Mouse (Mus musculus): ENCODE results near the gene Gtsf2. TPM values are rescaled to one million over a fixed set of nuclear protein-coding genes. Genes with fewer than 3 reads are reported as not detected.

Gene Gtsf2
- total and polyA plus RNA-seq, 2 experiments from 2014 or later, result not detected

GRCm38 (mm10) chr15:103393577-103393976 lies 54.7 kb downstream of the Gtsf2 start:
- Histone ChIP-seq H3K4me1 (ENCODE audit: insufficient read depth) (no peaks in the 10 kb centered on the region), H3K9me3 (ENCODE audit: low read length) (no peaks in the 10 kb centered on the region), H3K27ac (ENCODE audit: low read depth, low read length) (no peak overlapping the region), H3K4me3 (ENCODE audit: low read depth, low read length) (no peak overlapping the region), H3K4me2 (ENCODE audit: low read depth) (no peak overlapping the region), H3K36me3 (ENCODE audit: insufficient read depth) (no peaks in the 10 kb centered on the region), H3K27me3 (ENCODE audit: insufficient read depth, low read length) (no peaks in the 10 kb centered on the region), H3K9ac (no peak overlapping the region)
- TF ChIP-seq CTCF (IDR thresholded peaks at IDR 0.05; ENCODE audit: low read depth), result no peak
- ATAC-seq, result no peak
- DNase-seq, result no peak

Other genes starting within 250 kb of the Gtsf2 start
- gene Cbx5, start 208.7 kb downstream of the Gtsf2 start, total RNA-seq (2014; rRNA removed), result 139 and 181 TPM in 2 replicates
- gene Cbx5, start 208.7 kb downstream of the Gtsf2 start, polyA plus RNA-seq (2015; fragmentation: Nextera tagmentation; extraction: Ambion mirVana), result 74.1 and 90.4 TPM in 2 replicates
- gene Hnrnpa1, start 208.0 kb downstream of the Gtsf2 start, total RNA-seq (2014; rRNA removed), result 205 and 270 TPM in 2 replicates
- gene Hnrnpa1, start 208.0 kb downstream of the Gtsf2 start, polyA plus RNA-seq (2015; fragmentation: Nextera tagmentation; extraction: Ambion mirVana), result 653 and 670 TPM in 2 replicates
- gene Nfe2, start 190.1 kb downstream of the Gtsf2 start, total RNA-seq (2014; rRNA removed), result 0.85 and 1.6 TPM in 2 replicates
- 0.30 and 0.34 TPM in 2 replicates for gene Nfe2, start 190.1 kb downstream of the Gtsf2 start, polyA plus RNA-seq (2015; fragmentation: Nextera tagmentation; extraction: Ambion mirVana)
- gene Copz1, start 175.8 kb downstream of the Gtsf2 start, total RNA-seq (2014; rRNA removed), result 120 and 147 TPM in 2 replicates
- 209 and 217 TPM in 2 replicates for gene Copz1, start 175.8 kb downstream of the Gtsf2 start, polyA plus RNA-seq (2015; fragmentation: Nextera tagmentation; extraction: Ambion mirVana)
- gene Gpr84, start 137.9 kb downstream of the Gtsf2 start, total RNA-seq (2014; rRNA removed), result 0.29 and 0.54 TPM in 2 replicates
- 0.31 and 0.33 TPM in 2 replicates for gene Gpr84, start 137.9 kb downstream of the Gtsf2 start, polyA plus RNA-seq (2015; fragmentation: Nextera tagmentation; extraction: Ambion mirVana)
- 11.6 and 13.0 TPM in 2 replicates for gene Zfp385a, start 108.4 kb downstream of the Gtsf2 start, total RNA-seq (2014; rRNA removed)
- gene Zfp385a, start 108.4 kb downstream of the Gtsf2 start, polyA plus RNA-seq (2015; fragmentation: Nextera tagmentation; extraction: Ambion mirVana), result 20.5 and 21.3 TPM in 2 replicates
- gene Itga5, start 81.7 kb downstream of the Gtsf2 start, total RNA-seq (2014; rRNA removed), result 2.2 and 3.2 TPM in 2 replicates
- gene Itga5, start 81.7 kb downstream of the Gtsf2 start, polyA plus RNA-seq (2015; fragmentation: Nextera tagmentation; extraction: Ambion mirVana), result 2.9 and 3.5 TPM in 2 replicates
- gene Gtsf1, start 18.0 kb downstream of the Gtsf2 start, total RNA-seq (2014; rRNA removed), result not detected in 2 replicates
- gene Gtsf1, start 18.0 kb downstream of the Gtsf2 start, polyA plus RNA-seq (2015; fragmentation: Nextera tagmentation; extraction: Ambion mirVana), result 0.21 TPM in 1 of 2 replicates, not detected in the other
- 3.2 and 4.5 TPM in 2 replicates for gene Nckap1l, start 5.3 kb upstream of the Gtsf2 start, total RNA-seq (2014; rRNA removed)
- 1.6 and 1.7 TPM in 2 replicates for gene Nckap1l, start 5.3 kb upstream of the Gtsf2 start, polyA plus RNA-seq (2015; fragmentation: Nextera tagmentation; extraction: Ambion mirVana)
- gene Pde1b, start 54.6 kb upstream of the Gtsf2 start, total RNA-seq (2014; rRNA removed), result 78.8 and 79.0 TPM in 2 replicates
- 43.4 and 54.1 TPM in 2 replicates for gene Pde1b, start 54.6 kb upstream of the Gtsf2 start, polyA plus RNA-seq (2015; fragmentation: Nextera tagmentation; extraction: Ambion mirVana)
- 109 and 128 TPM in 2 replicates for gene Ppp1r1a, start 89.5 kb upstream of the Gtsf2 start, total RNA-seq (2014; rRNA removed)
- gene Ppp1r1a, start 89.5 kb upstream of the Gtsf2 start, polyA plus RNA-seq (2015; fragmentation: Nextera tagmentation; extraction: Ambion mirVana), result 206 and 236 TPM in 2 replicates
- not detected in 2 replicates for gene Glycam1, start 116.6 kb upstream of the Gtsf2 start, total RNA-seq (2014; rRNA removed)
- gene Glycam1, start 116.6 kb upstream of the Gtsf2 start, polyA plus RNA-seq (2015; fragmentation: Nextera tagmentation; extraction: Ambion mirVana), result 0.24 TPM in 1 of 2 replicates, not detected in the other

Measured in forebrain, postnatal 0 days (tissue).